Mouse (Mus musculus): Measurements from ENCODE around the gene Gm3336. TPM values are rescaled to one million over a fixed set of nuclear protein-coding genes. Genes with fewer than 3 reads are reported as not detected.
A peak's percentile ranks its signal among the peaks of the same experiment; 100 is the strongest.

Gene Gm3336
- polyA plus RNA-seq, 1 experiment from 2014 or later, result not detected

- peak within 1 kb of the TSS; percentile 99 for H3K9ac ChIP-seq (ENCODE audit: low read length)
- H3K27me3 ChIP-seq (ENCODE audit: control insufficient read depth, insufficient read depth, low read length), result no peaks in the 10 kb centered on the region
- ATAC-seq (replicated peaks; ENCODE audit: extremely low read depth, insufficient read depth, low FRiP score), result peak; percentile 87
- H3K36me3 ChIP-seq (ENCODE audit: control insufficient read depth, insufficient read depth), result 0 out of 2 replicates have a peak, but pooled peaks cover 2% of the 10 kb centered on the region
- peak within 1 kb of the TSS; percentile 88 for H3K4me3 ChIP-seq (ENCODE audit: low read length)
- peaks cover 48% of the 10 kb centered on the region for H3K4me1 ChIP-seq (ENCODE audit: control insufficient read depth, insufficient read depth, low read length)
- H3K9me3 ChIP-seq (replicated peaks; ENCODE audit: control insufficient read depth, low read length), result no peaks in the 10 kb centered on the region
- under 1% methylated on average over 69 of the region's 69 CpGs for WGBS
- peak within 1 kb of the TSS; percentile 73 for H3K4me2 ChIP-seq (ENCODE audit: low read depth, low read length)
- peak within 1 kb of the TSS; percentile 99 for H3K27ac ChIP-seq (ENCODE audit: low read length)
These were observed 19.8 kb upstream of the Gm3336 start, which contains the start of gene Jund for GRCm38 (mm10) chr8:70698310-70699109. Jund (plus strand) TSS chr8:70698949.

- 0 out of 2 replicates have a peak, but pooled peaks cover 2% of the 10 kb centered on the region for H3K36me3 ChIP-seq (ENCODE audit: control insufficient read depth, insufficient read depth)
- H3K27ac ChIP-seq (ENCODE audit: low read length), result peak overlapping the region; percentile 99
- H3K9me3 ChIP-seq (replicated peaks; ENCODE audit: control insufficient read depth, low read length), result no peaks in the 10 kb centered on the region
- ATAC-seq (replicated peaks; ENCODE audit: extremely low read depth, insufficient read depth, low FRiP score), result peak; percentile 0
- H3K4me1 ChIP-seq (ENCODE audit: control insufficient read depth, insufficient read depth, low read length), result peaks cover 46% of the 10 kb centered on the region
- H3K9ac ChIP-seq (ENCODE audit: low read length), result peak overlapping the region; percentile 99
- H3K4me3 ChIP-seq (ENCODE audit: low read length), result peak overlapping the region; percentile 88
- H3K4me2 ChIP-seq (ENCODE audit: low read depth, low read length), result peak overlapping the region; percentile 73
- no peaks in the 10 kb centered on the region for H3K27me3 ChIP-seq (ENCODE audit: control insufficient read depth, insufficient read depth, low read length)
- WGBS, result under 1% methylated on average over 87 of the region's 89 CpGs
These were observed 19.1 kb upstream of the Gm3336 start for GRCm38 (mm10) chr8:70699116-70699833.

- H3K4me2 ChIP-seq (ENCODE audit: low read depth, low read length), result peak overlapping the region; percentile 73
- H3K4me3 ChIP-seq (ENCODE audit: low read length), result peak overlapping the region; percentile 88
- no peaks in the 10 kb centered on the region for H3K27me3 ChIP-seq (ENCODE audit: control insufficient read depth, insufficient read depth, low read length)
- WGBS, result under 1% methylated on average over 56 of the region's 59 CpGs
- no peak for ATAC-seq (replicated peaks; ENCODE audit: extremely low read depth, insufficient read depth, low FRiP score)
- H3K27ac ChIP-seq (ENCODE audit: low read length), result peak overlapping the region; percentile 99
- H3K4me1 ChIP-seq (ENCODE audit: control insufficient read depth, insufficient read depth, low read length), result peaks cover 45% of the 10 kb centered on the region
- H3K36me3 ChIP-seq (ENCODE audit: control insufficient read depth, insufficient read depth), result 0 out of 2 replicates have a peak, but pooled peaks cover 2% of the 10 kb centered on the region
- H3K9ac ChIP-seq (ENCODE audit: low read length), result peak overlapping the region; percentile 99
- no peaks in the 10 kb centered on the region for H3K9me3 ChIP-seq (replicated peaks; ENCODE audit: control insufficient read depth, low read length)
These were observed 18.3 kb upstream of the Gm3336 start for GRCm38 (mm10) chr8:70699834-70700554.

GRCm38 (mm10) chr8:70700555-70700922 lies 17.8 kb upstream of the Gm3336 start:
- peak overlapping the region; percentile 99 for H3K27ac ChIP-seq (ENCODE audit: low read length)
- H3K4me3 ChIP-seq (ENCODE audit: low read length), result peak overlapping the region; percentile 88
- H3K4me1 ChIP-seq (ENCODE audit: control insufficient read depth, insufficient read depth, low read length), result peaks cover 40% of the 10 kb centered on the region
- under 1% methylated on average over 20 of the region's 20 CpGs for WGBS
- ATAC-seq (replicated peaks; ENCODE audit: extremely low read depth, insufficient read depth, low FRiP score), result peak; percentile 2; the same call in 1 of the 2 replicates
- no peaks in the 10 kb centered on the region for H3K9me3 ChIP-seq (replicated peaks; ENCODE audit: control insufficient read depth, low read length)
- H3K36me3 ChIP-seq (ENCODE audit: control insufficient read depth, insufficient read depth), result 0 out of 2 replicates have a peak, but pooled peaks cover 2% of the 10 kb centered on the region
- no peaks in the 10 kb centered on the region for H3K27me3 ChIP-seq (ENCODE audit: control insufficient read depth, insufficient read depth, low read length)
- peak overlapping the region; percentile 99 for H3K9ac ChIP-seq (ENCODE audit: low read length)
- H3K4me2 ChIP-seq (ENCODE audit: low read depth, low read length), result peak overlapping the region; percentile 73

- H3K27ac ChIP-seq (ENCODE audit: low read length), result peak overlapping the region; percentile 99
- H3K4me3 ChIP-seq (ENCODE audit: low read length), result peak overlapping the region; percentile 88
- WGBS, result 49% methylated on average over 10 of the region's 10 CpGs
- H3K27me3 ChIP-seq (ENCODE audit: control insufficient read depth, insufficient read depth, low read length), result no peaks in the 10 kb centered on the region
- H3K9ac ChIP-seq (ENCODE audit: low read length), result peak overlapping the region; percentile 99
- peaks cover 33% of the 10 kb centered on the region for H3K4me1 ChIP-seq (ENCODE audit: control insufficient read depth, insufficient read depth, low read length)
- H3K36me3 ChIP-seq (ENCODE audit: control insufficient read depth, insufficient read depth), result 0 out of 2 replicates have a peak, but pooled peaks cover 2% of the 10 kb centered on the region
- no peak for ATAC-seq (replicated peaks; ENCODE audit: extremely low read depth, insufficient read depth, low FRiP score)
- H3K4me2 ChIP-seq (ENCODE audit: low read depth, low read length), result peak overlapping the region; percentile 73
- H3K9me3 ChIP-seq (replicated peaks; ENCODE audit: control insufficient read depth, low read length), result no peaks in the 10 kb centered on the region
These were observed 17.0 kb upstream of the Gm3336 start for GRCm38 (mm10) chr8:70701048-70701981.

GRCm38 (mm10) chr8:70701982-70702841 lies 16.1 kb upstream of the Gm3336 start:
- Histone ChIP-seq H3K27ac (ENCODE audit: low read length) (peak overlapping the region; percentile 2; the same call in 1 of the 2 replicates), H3K27me3 (ENCODE audit: control insufficient read depth, insufficient read depth, low read length) (no peaks in the 10 kb centered on the region), H3K4me1 (ENCODE audit: control insufficient read depth, insufficient read depth, low read length) (peaks cover 25% of the 10 kb centered on the region), H3K4me2 (ENCODE audit: low read depth, low read length) (peak overlapping the region; percentile 73; the same call in 1 of the 2 replicates), H3K36me3 (ENCODE audit: control insufficient read depth, insufficient read depth) (0 out of 2 replicates have a peak, but pooled peaks cover 2% of the 10 kb centered on the region), H3K9me3 (replicated peaks; ENCODE audit: control insufficient read depth, low read length) (no peaks in the 10 kb centered on the region), H3K4me3 (ENCODE audit: low read length) (no peak overlapping the region; the same call in 1 of the 2 replicates), H3K9ac (ENCODE audit: low read length) (no peak overlapping the region)
- no peak for ATAC-seq (replicated peaks; ENCODE audit: extremely low read depth, insufficient read depth, low FRiP score)
- WGBS, result 72% methylated on average over 2 of the region's 2 CpGs

- Histone ChIP-seq H3K4me2 (ENCODE audit: low read depth, low read length) (no peak overlapping the region), H3K9ac (ENCODE audit: low read length) (no peak overlapping the region), H3K27ac (ENCODE audit: low read length) (0 out of 2 replicates have a peak overlapping the region, but pooled peaks have one; percentile 2), H3K4me1 (ENCODE audit: control insufficient read depth, insufficient read depth, low read length) (peaks cover 19% of the 10 kb centered on the region), H3K36me3 (ENCODE audit: control insufficient read depth, insufficient read depth) (0 out of 2 replicates have a peak, but pooled peaks cover 2% of the 10 kb centered on the region), H3K9me3 (replicated peaks; ENCODE audit: control insufficient read depth, low read length) (no peaks in the 10 kb centered on the region), H3K27me3 (ENCODE audit: control insufficient read depth, insufficient read depth, low read length) (no peaks in the 10 kb centered on the region), H3K4me3 (ENCODE audit: low read length) (no peak overlapping the region)
- no peak for ATAC-seq (replicated peaks; ENCODE audit: extremely low read depth, insufficient read depth, low FRiP score)
- 65% methylated on average over 3 of the region's 3 CpGs for WGBS
These were observed 15.5 kb upstream of the Gm3336 start for GRCm38 (mm10) chr8:70702842-70703182.
